Mouse (Mus musculus): ENCODE data around the gene Dcdc2b.

The Dcdc2b gene

DNA sequence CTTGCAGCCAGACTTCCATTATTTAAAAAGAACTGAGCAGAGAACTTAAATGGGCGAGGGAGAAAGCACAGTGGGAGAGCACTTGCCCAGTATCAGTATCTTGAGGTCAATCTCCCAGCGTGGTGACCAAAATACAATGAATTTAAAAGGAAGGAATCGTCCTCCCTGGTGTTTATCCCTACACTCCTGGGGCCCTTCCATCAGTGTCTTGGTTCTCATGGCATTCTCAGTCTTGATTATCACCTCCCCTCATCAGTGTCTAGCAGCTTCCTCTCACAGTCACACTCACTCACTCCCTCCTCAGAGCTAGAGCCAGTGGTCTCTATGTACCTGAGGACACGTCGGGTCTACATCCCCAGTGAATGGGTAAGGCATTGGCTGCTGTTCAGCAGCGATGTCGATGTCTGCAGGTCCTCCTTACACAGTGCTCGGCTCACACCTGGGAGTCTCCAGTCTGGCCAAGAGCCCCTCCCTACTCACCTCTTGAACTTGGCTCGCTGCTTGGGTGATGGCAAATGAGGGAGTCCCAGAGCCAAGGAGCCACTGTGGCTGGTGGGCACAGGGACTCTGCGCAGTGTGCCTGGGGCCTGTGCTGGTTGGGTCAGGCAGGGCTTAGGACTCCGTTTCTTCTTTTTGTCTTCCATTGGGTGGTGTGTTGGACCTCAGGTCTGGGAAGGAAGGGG, 8.2 kb upstream of the Dcdc2b start:
- in situ Hi-C loops (cut with MboI, MseI): no loop called here

GRCm38 (mm10) chr4:129621283-129621841, 7.3 kb upstream of the Dcdc2b start:
- in situ Hi-C loops (cut with MboI, MseI): no loop called here

DNA sequence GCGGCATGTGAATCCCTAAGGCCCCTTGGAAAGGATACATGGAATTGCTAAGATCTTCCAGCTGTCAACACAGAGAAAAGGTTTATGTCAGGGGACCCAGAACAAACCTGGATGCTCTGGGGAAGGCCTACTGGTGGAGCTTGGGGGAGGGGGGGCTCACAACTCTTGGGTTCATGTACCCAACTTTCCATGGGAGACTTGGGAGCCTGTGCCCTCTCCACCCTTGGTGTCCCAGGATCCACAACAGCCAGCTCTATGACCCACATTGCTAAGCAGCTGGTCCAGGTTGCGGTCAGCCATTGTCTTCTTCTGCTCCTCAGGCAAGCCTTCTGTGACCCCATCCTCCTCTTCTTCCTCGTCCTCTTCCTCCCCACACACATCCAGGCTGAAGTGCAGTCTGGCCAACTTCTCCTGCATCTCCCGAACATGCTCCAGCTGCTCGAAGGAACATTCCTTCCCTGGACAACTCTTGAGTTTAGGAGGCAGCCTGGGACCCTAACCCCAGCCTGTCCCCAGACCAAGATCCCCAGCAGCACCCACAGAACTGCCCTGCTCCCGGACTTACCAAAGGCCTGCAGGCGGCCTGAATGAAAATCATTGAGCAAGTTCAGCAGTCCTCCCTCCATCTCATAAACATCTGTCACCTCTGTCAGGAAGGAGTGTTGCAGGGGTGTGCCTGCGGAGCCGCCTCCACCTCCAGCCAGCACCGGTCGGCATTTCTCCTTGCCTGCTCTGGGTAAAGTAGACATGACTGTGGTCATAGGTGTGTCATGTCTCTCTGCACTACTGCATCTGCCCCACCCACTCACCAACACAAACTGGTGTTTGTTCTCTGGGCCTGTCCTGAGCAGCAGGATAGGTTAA, 6.6 kb upstream of the Dcdc2b start:
- in situ Hi-C loops (cut with MboI, MseI): no loop called here

DNA sequence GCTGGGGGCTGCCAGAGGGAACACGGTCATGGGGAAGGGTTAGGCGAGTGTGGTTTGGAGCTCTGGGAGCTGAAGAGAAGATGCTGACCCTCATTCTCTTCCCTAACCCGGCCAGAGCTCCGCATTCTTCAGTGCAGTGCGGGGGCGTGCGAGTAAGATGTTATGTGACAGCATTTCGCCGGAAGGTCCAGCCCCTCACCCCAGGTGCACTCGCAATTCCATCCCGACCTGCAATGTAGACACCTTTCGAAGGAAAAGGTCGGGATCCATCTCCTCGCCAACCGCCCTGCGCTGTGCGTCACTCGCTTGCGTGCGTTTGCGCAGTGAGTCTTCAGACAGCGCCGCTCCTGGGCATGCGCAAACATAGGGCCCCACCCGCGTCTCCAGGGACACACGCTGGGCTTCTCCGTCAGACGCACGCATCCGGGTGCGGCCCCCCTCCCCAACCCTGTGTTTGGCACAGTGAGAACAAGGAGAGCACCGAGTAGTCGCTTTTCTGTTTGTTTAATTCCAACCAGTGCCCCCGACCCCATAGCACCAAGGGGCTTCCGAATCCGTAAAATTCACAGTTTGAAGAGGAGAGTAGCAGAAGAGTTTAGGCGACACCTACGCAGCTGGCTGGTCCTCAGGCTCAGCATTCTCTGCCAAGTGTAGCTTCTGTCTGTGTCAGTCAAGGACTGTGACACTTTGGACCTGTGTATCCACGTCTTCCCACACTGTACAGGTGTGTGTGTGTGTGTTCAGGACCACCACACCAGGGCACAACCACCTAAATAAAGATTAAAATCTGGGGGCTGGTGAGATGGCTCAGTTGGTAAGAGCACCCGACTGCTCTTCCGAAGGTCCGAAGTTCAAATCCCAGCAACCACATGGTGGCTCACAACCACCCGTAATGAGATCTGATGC, 5.0 kb upstream of the Dcdc2b start, which contains the start of gene Iqcc:
Gene Iqcc (minus strand): TSS at position 314 of the 906 bp plus-strand sequence.
- in situ Hi-C loops (cut with MboI, MseI): no loop called here

- in situ Hi-C loops (cut with MboI, MseI): no loop called here
Measured at GRCm38 (mm10) chr4:129618031-129618430, 4.0 kb upstream of the Dcdc2b start.

- in situ Hi-C loops (cut with MboI, MseI): no loop called here
Measured at GRCm38 (mm10) chr4:129617121-129617641, 3.1 kb upstream of the Dcdc2b start.

- in situ Hi-C loops (cut with MboI, MseI): no loop called here
Measured at GRCm38 (mm10) chr4:129616631-129617030, 2.6 kb upstream of the Dcdc2b start.

GRCm38 (mm10) chr4:129615801-129616290, 1.8 kb upstream of the Dcdc2b start:
- in situ Hi-C loops (cut with MboI, MseI): no loop called here

GRCm38 (mm10) chr4:129610472-129610871, 3.6 kb downstream of the Dcdc2b start:
- in situ Hi-C loops (cut with MboI, MseI): loop anchor here (5.0 kb wide), 1 partner anchor 63 kb away; no protein-coding TSS in a partner anchor

- in situ Hi-C loops (cut with MboI, MseI): loop anchor here (5.0 kb wide), 1 partner anchor 63 kb away; no protein-coding TSS in a partner anchor
Measured at GRCm38 (mm10) chr4:129610026-129610425, 4.0 kb downstream of the Dcdc2b start.

DNA sequence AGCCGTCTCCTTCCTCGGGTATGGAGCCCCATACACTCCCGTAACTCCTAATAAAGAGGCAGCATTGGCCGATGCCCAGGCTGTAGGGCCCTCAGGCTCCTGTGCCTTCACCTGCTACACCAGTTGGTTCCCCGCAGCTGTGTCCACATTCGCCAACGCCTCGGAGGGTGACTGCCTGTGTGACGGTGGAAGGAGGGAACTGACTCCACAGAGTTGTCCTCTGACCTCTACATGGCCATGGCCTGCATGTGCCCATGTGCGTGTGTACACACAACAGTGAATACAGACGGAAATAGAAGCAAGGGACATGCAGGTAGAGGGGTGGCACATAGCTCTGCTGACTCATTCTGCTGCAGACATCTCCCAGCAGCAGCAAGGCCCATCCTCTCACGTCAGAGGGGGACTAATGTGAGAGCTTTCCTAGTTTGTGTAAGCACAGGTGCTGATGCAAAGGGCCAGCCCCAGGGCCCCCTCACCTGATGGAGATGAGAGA, 4.9 kb downstream of the Dcdc2b start:
- in situ Hi-C loops (cut with MboI, MseI): no loop called here

DNA sequence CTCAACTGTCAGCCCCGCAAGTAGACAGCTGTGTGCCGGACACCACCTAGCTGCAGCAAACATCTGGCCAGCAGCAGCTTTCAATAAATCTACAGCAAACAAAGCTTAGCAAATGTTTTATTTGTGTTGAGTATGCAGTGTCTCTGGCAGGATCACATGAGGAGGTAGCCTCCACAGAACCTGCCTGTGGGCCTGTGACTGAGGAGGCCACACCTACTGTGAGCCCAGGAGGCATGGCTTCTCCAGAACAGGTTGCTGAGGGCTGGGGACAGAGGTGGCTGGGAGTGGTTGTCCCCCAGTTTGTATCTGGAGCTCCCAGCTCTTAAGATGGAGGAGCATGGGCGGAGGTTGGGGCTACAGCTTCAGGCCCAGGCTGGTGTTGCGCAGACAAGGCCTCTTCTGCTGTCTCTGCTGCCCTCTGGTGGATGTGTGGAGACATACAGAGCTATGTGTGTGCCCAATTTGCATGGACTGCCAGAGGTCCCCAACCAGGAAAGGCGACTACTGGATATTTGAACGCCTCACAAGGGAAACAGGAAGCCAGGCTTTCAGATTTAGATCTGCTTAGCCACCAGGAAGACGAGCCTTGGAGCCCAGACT, 5.5 kb downstream of the Dcdc2b start:
- in situ Hi-C loops (cut with MboI, MseI): no loop called here

DNA sequence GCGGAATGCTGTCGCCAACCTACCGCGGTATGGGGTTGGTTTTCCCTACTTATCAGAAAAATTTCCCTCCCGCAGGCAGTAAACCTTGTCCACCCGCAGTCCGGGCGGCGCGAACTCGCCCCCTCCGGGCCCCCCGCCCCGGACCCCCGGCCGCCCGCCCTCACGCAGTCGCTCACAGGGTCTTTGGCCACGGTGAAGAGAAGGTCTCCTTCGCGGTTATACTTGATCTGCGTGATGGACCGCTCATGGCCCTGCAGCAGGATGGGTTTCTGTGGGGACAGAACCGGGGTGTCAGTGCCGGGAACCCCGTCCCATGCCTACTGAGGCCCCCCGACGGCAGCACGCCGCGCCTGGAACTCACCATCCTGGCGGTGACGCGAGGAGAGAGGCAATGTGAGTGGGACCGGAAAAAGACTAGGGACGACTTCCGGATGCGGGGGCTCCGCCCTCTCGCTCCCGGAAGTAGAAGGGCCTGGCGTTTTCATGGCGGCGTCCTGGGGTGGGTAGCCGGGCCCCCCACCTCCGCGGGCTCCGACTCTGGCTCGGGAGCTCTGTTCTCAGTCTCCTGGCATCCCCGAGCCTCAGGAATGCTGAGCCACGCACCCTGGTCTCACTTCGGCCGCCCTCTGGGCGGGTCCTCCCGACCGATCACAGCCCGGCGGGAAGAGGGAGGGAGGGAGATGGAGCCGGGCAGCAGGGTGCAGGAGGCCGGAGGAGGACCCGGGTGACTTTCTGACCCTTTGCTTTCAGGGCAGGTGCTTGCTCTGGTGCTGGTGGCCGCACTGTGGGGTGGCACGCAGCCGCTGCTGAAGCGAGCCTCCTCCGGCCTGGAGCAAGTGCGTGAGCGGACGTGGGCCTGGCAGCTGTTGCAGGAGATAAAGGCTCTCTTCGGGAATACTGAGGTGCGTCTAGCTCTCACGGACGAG, 13.6 kb downstream of the Dcdc2b start, which contains the start of the genes Eif3i and Tmem234:
Gene Eif3i (minus strand): TSS at position 416 of the 926 bp plus-strand sequence.
Gene Tmem234 (plus strand): TSS at position 436 of the 926 bp plus-strand sequence.
- in situ Hi-C loops (cut with MboI, MseI): no loop called here

DNA sequence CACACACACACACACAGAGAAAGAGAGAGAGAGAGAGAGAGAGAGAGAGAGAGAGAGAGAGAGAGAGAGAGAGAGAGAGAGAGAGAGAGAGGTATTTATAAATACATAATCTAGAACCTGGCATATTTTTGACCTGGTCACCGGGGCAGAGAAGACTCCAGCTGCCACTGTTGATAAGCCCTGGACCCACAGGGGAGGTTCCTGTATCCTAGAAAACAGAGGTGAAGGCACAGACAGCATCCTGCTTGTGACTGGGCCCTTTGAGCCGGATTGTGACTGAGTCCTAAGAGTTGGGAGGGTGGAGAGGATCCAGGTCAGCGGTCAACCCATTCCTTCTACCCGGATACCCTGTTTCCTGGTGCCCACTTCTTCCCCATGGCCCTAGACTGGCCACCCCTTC, 25.2 kb downstream of the Dcdc2b start:
- in situ Hi-C loops (cut with MboI, MseI): no loop called here

- in situ Hi-C loops (cut with MboI, MseI): no loop called here
Measured at GRCm38 (mm10) chr4:129586943-129587342, 27.1 kb downstream of the Dcdc2b start.

- in situ Hi-C loops (cut with MboI, MseI): no loop called here
Measured at GRCm38 (mm10) chr4:129585773-129586172, 28.3 kb downstream of the Dcdc2b start.

DNA sequence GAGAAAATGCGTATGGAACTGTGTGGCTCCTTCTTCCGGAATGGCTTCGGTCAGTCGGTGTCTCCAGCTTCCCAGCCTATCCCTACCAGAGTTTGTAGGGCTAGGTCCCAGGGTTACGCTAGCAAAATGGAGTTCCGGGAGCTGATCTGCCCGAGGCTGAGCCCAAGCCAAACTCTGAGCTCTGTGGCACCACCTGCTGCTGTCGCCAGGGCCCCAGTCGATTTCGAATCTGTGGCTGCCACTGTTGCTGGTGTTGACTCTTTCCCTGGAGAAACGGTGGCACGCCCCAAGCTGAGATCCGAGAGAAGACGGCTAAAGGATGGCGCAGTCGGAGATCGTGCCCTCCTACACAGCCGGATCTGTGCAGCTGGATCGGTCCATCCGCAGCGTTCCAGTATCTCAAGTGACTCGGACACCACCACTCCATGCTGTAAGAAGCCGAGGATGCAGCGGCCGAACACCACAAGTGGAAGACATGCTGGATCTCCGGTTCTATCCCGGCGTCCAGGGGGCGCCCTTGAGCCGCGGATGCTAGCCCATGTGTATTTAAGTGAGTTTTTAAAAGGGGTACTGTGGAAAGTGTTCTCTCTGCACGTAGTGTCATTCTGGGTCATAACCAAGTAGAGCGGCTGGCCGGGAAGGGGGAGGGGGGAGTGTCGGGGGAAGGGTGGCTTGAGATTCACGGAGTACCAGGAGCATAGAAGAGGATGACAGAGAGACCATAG, 29.0 kb downstream of the Dcdc2b start:
- in situ Hi-C loops (cut with MboI, MseI): no loop called here

DNA sequence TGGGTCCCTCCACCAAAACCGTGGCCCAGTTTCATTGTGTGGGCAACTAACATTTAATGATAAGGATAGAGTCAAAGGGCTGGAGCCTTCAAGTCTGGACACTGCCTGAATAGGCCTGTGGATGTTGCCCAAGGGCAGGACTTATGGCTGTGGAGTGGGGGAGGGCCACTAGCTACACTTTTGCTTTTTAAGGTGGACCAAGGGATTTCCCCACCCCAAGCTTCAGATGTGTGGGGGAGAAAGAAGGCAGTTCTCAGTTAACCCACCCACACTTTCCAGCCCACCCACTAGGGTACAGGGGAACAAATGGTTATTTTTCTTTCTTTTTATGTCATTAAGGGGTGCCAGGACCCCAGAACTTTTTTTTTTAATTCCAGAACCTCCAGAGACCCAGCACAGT, 29.7 kb downstream of the Dcdc2b start:
- in situ Hi-C loops (cut with MboI, MseI): no loop called here
